Mouse (Mus musculus) fat pad, adult 2 months (tissue): ENCODE data around the gene Trim54.

Experiments
- DNase-seq: peaks from one replicate; pipeline ENCODE4 v3.0.0-alpha.2; 2011; ENCODE audit warnings: low read depth, low spot score; ENCODE audit errors: extremely low read depth

Trim54 gene

DNA sequence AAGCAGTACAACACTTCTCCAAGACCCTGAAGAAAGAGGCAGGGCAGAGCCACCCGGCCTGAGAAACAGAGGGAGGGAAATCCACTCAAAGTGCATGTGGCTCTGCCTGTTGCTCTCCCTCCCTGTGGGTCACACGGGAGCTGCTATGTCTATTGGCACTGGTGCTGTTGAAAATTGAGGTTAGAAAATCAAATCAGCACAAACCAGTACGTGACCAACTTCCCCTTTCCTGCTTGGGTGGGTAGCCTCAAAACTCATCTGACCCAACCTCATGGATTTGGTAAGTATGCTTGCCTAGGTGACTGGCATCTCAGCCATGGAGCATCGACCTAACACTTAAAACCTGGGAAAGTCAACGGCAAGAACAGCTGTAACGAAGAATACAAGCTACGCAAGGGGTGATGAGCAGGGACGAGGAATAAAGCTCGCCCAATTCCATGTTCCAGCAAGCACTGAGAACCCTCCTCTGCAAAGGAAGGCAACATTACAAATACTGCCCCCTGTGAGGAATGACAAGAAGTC is 10.6 kb upstream of the Trim54 start, which contains the start of gene Dnajc5g:
Gene Dnajc5g (plus strand): TSS at position 472 of the 522 bp plus-strand sequence.
- DNase-seq: no peak

DNA sequence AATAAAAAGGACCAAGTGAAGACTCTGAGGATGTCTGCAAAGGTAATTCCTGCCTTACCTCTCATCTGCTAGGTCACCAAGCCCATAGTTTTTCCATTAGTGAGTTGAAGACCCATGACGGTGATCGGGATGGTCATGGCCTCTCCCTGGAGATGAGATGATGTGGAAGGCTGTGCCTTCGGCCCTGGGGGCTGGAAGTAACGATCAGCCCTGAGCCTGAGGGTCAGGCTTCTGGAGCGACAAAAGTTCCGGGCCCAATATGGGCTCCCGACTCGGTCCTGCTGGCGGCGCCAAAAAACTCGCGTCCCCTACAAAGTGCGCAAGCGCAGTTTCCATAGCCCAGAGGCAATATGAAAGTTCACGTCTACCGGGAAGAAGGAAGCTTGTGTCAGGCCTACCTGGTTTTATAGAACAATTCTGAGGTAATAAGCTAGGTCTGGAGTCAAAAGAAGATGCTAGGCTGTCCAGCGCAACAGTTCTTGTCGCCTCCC is 8.5 kb upstream of the Trim54 start, which contains the start of gene Slc30a3:
Gene Slc30a3 (minus strand): TSS at position 238 of the 491 bp plus-strand sequence.
- DNase-seq: no peak

DNA sequence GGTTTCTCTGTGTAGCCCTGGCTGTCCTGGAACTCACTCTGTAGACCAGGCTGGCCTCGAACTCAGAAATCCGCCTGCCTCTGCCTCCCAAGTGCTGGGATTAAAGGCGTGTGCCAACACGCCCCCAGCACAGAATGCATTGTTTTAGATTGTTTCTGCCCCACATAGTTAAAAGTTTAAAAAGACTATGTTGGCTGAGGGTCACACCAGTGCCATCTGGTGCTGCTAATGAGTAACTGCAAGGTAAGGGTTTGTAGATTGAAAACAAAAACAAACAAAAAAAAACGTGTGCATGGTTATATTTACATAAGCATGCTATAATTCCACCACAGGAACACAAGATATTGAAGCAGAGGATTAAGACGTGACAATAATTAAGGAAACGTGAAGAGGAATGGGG is 5.7 kb upstream of the Trim54 start:
- no peak for DNase-seq

DNA sequence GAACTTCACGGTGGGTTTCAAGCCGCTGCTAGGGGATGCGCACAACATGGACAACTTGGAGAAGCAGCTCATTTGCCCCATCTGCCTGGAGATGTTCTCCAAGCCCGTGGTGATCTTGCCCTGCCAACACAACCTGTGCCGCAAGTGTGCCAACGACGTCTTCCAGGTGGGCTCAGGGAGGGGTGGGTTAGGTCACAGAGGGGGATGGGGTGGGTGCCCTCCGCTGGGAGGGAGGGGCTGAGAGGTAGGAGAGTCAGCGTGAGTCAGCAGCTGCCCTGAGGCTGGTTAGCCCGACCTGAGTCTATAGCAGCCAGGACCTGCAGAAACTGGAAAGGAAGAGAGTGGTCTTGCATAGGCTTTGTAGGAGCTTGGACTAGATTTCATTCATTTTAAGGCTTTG is 400 bp downstream of the Trim54 start:
- no peak for DNase-seq

DNA sequence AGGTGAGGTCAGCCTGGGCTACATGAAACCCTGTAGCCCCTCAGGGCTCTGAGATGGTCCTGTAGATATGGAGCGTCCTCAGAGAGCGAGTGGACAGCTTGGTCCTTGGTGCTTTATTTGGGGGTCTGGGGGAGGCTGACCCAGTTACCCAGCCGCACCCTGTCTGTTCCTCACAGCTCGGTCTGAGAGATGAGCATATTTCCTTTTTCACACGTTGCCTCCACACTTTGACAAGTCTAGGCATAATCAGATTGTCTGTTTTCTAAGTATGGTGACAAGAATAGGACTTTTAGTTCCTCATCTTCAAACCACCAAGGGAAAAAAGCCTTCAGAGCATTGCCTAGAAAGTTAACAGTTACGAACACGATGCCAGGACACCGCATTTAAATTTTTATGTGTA is 4.6 kb downstream of the Trim54 start:
- DNase-seq: no peak

DNA sequence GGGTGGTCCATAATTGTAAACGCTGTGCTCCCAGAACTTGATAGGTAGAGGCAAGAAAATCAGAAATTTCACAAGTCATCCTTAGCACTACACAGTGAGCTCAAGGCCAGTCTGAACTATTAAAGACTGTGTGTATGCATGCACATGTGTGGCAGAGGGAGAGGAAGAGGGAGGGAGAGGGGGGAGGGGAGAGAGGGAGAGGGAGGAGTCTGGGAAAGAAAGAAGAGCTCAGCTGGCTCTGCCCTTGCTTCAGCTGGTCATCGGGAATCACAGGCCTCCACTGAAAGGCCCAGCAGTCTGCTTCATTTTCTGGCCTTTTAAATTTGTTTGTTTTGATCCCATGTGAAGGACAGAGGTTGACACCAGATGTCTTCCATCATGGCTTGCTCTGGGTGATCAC is 7.0 kb downstream of the Trim54 start:
- DNase-seq: no peak

DNA sequence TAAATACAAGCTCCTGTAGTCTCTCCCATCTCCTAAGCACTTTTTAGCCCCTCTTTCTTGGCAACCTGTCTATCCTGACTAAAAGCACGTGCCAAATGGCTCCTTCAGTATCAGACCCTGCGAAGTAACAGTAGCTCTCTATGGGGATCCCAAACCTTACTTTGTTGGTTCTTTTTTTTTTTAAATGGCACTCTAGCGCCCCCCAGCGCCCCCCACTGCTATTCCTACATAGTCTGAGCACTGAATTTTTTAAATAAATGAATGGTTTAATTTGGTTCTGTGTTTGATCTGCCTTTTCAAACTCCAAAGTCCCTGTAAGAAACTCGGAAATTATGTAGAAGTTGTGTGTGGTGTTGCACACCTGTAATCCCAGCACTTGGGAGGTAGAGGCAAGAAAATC is 9.5 kb downstream of the Trim54 start:
- DNase-seq: no peak

DNA sequence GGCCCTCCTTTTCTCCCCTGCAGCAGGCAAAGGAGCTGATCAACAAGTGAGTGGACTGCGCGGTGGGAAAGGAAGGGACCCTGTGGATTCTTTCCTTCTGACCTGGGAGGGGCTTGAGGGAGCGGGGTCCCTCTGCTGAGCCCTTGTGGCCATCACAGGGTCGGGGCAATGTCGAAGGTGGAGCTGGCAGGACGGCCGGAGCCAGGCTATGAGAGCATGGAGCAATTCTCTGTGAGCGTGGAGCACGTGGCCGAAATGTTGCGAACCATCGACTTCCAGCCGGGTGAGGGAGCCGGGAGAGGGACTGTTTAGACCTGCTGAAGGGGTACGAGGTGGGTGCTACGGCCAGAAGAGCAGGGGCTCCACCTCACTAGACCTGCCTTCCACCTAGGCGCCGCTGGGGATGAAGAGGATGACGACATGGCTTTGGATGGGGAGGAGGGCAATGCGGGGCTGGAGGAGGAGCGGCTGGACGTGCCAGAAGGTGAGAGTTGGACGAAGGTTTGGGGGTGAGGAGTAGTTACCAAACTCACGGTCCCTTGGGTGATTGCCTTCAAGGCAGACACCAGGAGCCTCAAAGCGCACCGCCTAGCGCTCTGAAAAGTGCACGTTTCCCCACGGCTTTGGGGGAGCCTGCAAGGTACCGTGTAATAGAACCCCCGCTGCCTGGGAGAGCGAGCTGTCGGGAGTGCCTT is 20.4 kb downstream of the Trim54 start:
- DNase-seq: no peak

DNA sequence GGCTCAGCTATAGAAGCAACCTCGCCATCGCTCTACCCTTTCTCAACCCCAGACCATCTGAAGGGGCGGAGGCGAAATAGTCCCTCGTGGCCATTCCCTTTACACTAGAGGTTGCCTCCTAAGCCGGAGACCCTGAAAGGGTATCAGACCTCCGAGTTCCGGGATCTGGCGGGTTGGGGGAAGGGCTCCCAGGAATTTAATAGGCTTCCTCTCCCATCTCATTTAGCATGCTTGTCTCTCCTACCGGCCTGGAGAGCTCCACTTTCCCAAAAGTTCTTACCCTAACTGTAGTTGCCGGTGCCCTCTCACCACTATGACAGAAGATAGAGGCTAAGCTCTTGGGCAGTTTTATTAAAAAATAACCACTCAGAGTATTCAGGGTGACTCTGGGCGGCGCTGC is 21.1 kb downstream of the Trim54 start:
- DNase-seq: no peak

DNA sequence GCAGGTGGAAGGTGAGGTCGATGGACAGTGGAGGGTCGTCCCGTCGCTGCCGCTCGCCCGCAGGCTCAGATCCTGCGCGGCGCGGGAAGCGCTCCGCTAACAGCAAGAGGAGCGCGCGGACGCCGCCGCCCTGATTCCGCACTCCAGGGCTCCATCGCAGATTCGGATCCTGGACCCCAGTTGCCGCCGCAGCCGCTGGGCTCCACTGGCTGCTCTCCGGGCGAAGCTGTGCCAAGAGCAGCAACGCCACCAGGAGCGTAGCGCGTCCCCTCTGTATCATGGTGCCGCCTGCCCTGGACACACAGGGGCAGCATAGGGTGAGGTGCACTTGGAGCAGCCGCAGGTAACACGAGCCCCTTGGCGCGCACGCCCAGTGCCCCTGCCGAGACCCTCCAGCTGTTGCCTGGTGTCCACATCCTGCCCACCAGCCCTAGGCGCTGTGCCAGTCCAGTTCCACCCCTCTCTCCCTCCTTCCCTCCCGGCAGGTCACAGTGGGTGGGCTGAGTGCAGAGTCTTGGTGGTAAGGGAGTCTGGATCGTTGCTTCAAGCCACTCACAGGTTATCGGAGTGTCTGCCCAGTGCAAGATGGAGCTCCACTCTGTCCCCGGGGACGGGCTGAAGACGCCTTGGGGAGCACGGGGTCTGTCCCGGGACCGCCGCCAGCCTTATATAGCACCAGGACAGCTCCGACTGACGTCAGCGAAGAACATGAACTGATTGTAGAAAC is 21.9 kb downstream of the Trim54 start, which contains the start of gene Ucn:
Gene Ucn (minus strand): TSS at position 589 of the 727 bp plus-strand sequence.
- no peak for DNase-seq

DNA sequence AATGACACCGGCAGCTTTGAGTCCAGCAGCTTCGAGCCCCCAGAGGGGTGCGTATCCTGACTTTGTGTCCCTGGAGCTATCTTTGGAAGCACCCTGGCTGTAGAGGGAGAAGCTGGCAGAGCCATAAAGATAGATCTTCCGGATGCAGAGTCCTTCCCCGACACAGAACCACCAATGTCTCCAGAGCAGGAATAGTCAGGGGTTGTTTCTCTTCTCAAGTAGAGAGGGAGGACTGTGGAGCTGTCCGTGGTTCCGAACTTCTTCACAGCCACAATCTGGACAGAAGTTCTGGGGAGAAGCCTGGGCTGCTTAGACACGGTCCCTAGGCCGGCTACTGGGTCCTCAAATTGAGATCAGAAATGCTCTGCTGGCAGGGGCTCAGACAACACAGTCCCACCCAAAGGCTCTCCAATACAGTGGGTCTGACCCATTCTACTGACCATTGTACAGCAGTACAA is 22.5 kb downstream of the Trim54 start:
- no peak for DNase-seq

DNA sequence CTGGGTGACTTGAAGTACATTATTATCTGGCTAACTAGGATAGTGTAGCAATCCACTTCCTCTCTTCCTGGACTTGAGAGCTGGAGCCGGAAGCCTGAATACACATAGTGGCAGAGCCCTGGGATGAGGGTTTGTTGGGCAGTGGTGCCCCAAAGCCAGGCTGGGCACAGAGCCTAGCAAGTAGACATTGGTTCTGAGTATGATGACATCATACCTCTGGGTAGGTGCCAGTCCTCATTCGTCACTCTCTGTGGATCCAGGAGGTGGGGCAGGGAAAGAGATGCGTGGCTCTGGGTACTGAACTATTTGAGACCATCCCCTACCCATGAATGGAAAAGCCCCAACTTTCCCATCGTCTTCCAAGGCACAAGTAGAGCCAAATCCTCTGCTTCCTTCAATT is 33.3 kb downstream of the Trim54 start:
- DNase-seq: no peak

DNA sequence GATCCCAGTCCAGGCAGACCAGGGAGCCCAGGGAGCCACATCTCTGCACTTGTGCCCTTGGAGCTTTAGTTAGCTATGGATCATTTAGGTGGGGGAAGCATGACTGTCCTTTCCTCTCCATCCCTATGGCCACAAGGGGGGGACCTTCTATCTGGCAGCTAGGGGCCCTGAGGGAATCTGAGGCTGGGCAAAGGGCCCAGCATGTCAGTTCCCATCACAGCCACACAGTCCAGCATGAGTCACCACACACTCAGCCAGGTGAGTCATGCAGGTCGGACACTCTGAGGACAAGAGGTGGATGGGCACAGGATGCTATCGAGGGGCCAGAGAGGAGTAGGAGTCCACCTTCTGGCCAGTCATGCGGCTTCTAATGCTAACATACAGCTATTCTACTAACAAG is 35.2 kb downstream of the Trim54 start:
- no peak for DNase-seq

DNA sequence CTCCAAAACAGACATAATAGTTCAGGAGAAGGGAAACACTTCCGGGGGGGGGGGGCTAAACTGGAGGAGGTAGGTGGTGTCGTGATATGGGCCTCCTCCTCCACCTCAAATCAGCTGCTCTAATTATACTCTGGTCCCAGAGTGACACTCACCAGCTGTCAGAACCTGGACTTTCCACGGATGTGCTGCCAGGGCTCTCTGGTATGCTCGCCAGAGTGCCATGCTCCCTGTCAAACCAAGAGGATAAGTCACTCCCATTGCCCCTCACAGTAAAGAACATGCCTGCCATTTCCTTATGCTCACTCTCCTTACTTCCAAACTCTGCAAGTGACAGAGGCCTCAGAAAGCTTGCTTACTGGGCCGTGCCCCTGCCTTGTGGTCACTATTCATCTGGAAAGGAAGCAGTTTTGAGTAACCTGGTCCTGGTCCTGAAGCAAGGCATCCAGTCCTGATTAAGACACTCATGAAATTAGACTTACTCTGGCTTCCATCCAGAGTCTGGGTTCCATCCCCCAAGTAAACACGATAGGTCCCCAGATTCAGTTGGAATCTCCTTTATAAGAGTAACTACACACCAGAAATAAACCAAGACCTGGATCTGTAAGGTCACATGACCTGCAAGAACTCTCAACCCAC is 37.1 kb downstream of the Trim54 start:
- no peak for DNase-seq

DNA sequence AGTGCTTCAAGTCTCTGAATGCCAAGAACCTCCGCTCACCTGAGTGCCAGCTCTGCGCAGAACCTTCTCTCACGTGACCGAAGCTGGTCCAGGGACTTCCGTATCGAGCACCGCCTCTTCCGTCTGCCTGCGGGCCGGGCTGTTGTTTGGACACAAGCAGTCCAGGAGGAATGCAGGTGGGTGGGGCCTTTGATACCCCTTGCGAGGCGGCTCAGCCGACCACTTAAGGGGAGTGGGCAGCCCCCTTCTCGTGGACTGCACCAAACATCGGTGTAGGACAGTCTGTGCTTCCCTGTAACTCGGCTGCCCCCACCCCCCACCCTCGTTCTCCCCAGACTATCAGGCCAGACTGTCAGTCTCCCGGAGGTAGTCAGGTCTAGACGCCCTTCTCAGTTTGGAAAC is 37.6 kb downstream of the Trim54 start, which contains the start of gene Mpv17:
Gene Mpv17 (minus strand): TSS at position 100 of the 402 bp plus-strand sequence.
- DNase-seq: peak; percentile 64

DNA sequence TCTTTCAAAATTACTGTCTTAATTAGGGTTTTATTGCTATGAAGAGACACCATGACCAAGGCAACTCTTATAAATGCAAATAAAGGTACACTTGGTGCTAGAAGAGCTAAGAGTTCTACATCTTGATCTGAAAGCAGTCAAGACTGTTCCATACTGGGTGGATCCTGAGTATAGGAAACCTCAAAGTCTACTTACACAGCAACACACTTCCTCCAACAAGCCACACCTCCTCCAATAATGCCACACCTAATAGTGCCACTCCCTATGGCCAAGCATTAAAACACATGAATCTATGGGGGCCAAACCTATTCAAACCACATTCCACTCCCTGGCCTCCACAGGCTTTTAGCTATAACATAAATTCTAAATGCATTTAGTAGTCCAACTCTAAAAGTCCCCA is 46.0 kb downstream of the Trim54 start:
- no peak for DNase-seq

DNA sequence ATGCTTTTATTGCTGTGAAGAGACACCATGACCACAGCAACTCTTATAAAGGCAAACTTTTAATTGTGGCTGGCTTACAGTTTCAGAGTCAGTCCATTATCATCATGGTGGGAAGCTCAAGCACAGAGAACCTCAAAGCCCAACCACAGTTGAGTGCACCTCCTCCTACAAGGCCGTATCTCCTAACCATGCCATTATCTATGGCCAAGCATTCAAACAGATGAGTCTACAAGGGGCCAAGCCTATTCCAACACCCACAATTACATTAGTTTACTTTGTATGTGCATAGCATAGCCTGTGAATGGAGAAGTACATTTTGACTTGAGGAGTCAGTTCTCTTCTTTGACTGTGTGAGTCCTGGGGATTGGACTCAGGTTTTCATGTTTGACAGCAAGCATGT is 48.4 kb downstream of the Trim54 start:
- no peak for DNase-seq

DNA sequence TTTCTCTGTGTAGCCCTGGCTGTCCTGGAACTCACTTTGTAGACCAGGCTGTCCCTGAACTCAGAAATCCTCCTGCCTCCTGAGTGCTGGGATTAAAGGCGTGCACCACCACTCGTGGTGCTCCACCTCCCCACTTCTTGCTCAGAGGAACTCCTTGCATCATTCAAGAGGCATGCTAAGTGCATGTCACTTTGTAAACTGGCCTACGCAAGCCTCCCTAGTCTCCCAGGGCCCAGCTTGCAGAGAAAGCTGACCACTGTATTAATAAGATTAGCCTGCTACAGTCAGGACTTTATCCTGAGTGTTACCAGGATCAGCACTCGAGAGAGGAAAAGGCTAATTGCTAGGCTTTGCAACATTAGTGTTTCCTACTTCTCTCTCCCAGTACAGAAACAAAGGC is 52.1 kb downstream of the Trim54 start:
- no peak for DNase-seq

DNA sequence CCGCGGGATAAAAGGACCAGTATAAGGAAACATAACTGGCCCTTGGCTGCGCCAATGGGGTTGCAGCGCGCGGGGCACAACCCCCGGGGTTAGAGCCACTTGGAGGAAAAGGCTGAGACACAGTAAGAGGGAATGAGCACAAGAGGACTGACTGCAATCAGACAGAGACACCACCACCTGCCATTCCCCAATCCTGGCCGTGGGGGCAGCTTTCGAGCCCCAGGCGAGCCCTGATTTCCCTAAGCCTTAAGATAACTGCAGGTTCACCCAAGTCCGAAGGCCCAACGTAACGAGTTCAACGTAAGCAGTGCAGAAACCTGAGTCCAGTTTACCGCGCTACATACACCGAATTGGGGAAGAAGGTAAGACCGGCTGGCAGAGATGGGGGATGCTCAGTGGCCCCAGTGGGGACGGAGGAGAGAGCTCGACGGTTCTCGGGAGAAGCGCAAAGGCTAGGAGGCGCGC is 62.8 kb downstream of the Trim54 start:
- no peak for DNase-seq

DNA sequence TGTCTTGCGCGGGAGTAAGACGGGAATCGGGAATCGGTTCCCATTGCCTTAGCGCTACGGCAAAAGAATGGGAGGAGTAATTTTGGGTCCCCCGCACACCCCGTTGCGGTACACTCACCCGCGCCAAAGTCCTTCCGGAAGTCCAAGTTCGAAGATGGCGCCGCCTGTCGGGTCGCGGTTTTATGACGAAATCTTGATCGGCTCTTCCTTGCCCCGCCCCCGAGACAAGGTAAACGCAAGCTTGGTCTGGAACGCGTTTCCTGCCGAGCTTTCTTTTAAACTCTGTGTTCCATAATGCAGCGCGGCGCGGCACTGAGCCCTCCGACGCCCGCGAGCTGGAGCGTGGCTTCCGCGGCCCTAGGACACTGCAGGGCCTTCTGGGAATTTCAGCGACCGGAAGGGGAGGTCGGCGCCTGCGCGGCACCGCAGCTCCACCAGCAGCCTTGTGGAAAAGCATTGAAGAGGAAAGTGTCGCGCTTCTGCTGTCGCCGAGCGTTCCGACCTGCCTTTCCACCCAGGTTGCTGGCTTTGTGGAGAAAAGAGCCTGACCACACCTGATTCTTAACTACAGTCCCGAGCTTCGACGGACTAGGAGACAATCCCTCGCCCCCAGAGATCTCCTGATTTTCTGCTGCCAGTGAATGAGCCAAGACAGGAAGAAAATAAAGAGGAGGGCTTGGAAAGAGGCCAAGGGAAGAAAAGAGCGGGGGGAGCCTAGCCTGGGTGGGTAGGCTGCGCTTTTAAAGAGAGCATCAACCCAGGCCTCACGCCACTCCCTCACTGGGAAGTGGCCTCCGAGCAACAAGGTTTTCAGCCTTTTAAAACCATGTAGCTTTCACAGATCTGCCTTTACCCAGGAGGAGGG is 63.5 kb downstream of the Trim54 start, which contains the start of the genes Gm29609 and Gtf3c2:
Gene Gm29609 (minus strand): TSS at position 146 of the 865 bp plus-strand sequence.
Gene Gtf3c2 (minus strand): TSS at position 379 of the 865 bp plus-strand sequence.
- DNase-seq: peak; percentile 66
